Mouse (Mus musculus) CH12.LX (cell line): ENCODE measurements around the gene Gm20388.

ENCODE experiments used
- CTCF ChIP-seq, 2 experiments: IDR thresholded peaks in 1 of 2; conservative IDR thresholded peaks in 1 of 2; 2 replicates each; pipeline ENCODE4 v1.5.1; 2011 to 2012; ENCODE audit warnings: low read depth in 2 of 2, low read length in 2 of 2, improper control_type of control experiment in 1 of 2, inconsistent platforms in 1 of 2, mild to moderate bottlenecking in 1 of 2, moderate library complexity in 1 of 2
- KAT2A ChIP-seq: IDR thresholded peaks from 2 replicates; pipeline ENCODE4 v1.6.1; 2012; ENCODE audit warnings: low read length, improper control_type of control experiment, inconsistent platforms; ENCODE audit not compliant: insufficient replicate concordance
- POLR2A ChIP-seq: IDR thresholded peaks from 2 replicates; pipeline ENCODE4 v1.6.1; 2011; ENCODE audit warnings: low read depth, mild to moderate bottlenecking, improper control_type of control experiment, low read length
- RCOR1 ChIP-seq: conservative IDR thresholded peaks from 2 replicates; pipeline ENCODE4 v1.6.1; 2012; ENCODE audit warnings: low read depth, mild to moderate bottlenecking, inconsistent platforms, low read length, improper control_type of control experiment
- TCF12 ChIP-seq: IDR thresholded peaks from 2 replicates; pipeline ENCODE4 v1.6.1; 2014; ENCODE audit warnings: low read depth, mild to moderate bottlenecking, inconsistent platforms, low read length, improper control_type of control experiment
- ZC3H11A ChIP-seq: IDR thresholded peaks from 2 replicates; pipeline ENCODE4 v1.6.1; 2012; ENCODE audit warnings: low read depth, mild to moderate bottlenecking, inconsistent platforms, low read length, improper control_type of control experiment
- ZKSCAN1 ChIP-seq: IDR thresholded peaks from 2 replicates; pipeline ENCODE4 v1.6.1; 2012; ENCODE audit warnings: low read depth, inconsistent platforms, low read length, improper control_type of control experiment, borderline replicate concordance

- no peak for TF ChIP-seq KAT2A
- no peak for TF ChIP-seq RCOR1
- no peak for TF ChIP-seq POLR2A
- TF ChIP-seq CTCF (conservative IDR thresholded peaks at IDR 0.05 in 1 of 2, IDR thresholded peaks at IDR 0.05 in 1 of 2; ENCODE audit: low read depth in 2 of 2, low read length in 2 of 2): no peak
- no peak for TF ChIP-seq ZKSCAN1
- TF ChIP-seq ZC3H11A: no peak
- TF ChIP-seq TCF12: no peak
Observed at GRCm38 (mm10) chr8:120515214-120515613, 604.6 kb downstream of the Gm20388 start.
